Mouse (Mus musculus) liver, embryonic 14.5 days (tissue): ENCODE measurements around the gene Nup37. TPM values are rescaled to one million over a fixed set of nuclear protein-coding genes. Genes with fewer than 3 reads are reported as not detected.

ENCODE experiments used
- ATAC-seq: fragments of 200-750 bp; cut with Nextera tagmentation; 2 replicates; pipeline ENCODE4 v1.8.0; 2017; ENCODE audit warnings: moderate number of reproducible peaks, mild to moderate bottlenecking, moderate library complexity; ENCODE audit not compliant: insufficient read depth
- DNase-seq, 3 experiments: peaks; one replicate each; pipeline ENCODE4 v3.0.0-alpha.2; 2012 to 2013; ENCODE audit warnings: low read depth in 3 of 3, low spot score in 3 of 3
- H3K27ac ChIP-seq: fragments of 300-500 bp; sonication (generic); 2 replicates; pipeline ENCODE4 v1.5.1; 2014; ENCODE audit warnings: moderate library complexity, mild to moderate bottlenecking, control low read depth, inconsistent platforms
- H3K27me3 ChIP-seq: fragments of 300-500 bp; sonication (generic); 2 replicates; pipeline ENCODE4 v1.6.1; 2014; ENCODE audit warnings: mild to moderate bottlenecking, low read length, moderate library complexity; ENCODE audit not compliant: control insufficient read depth, insufficient read depth
- H3K36me3 ChIP-seq: fragments of 300-500 bp; sonication (generic); replicated peaks from 2 replicates; pipeline ENCODE4 v1.6.1; 2014; ENCODE audit warnings: low read depth; ENCODE audit not compliant: control insufficient read depth, insufficient read depth
- H3K4me1 ChIP-seq, 2 experiments: fragments of 200-500 bp in 1 of 2; fragments of 300-500 bp in 1 of 2; sonication (generic) in 1 of 2; replicated peaks; 2 replicates each; pipeline ENCODE4 v1.6.1; 2012 to 2014; ENCODE audit warnings: antibody characterized with exemption in 1 of 2, inconsistent platforms in 1 of 2, low read length in 1 of 2; ENCODE audit not compliant: control insufficient read depth in 2 of 2, insufficient read depth in 2 of 2
- H3K4me2 ChIP-seq: fragments of 300-500 bp; sonication (generic); 2 replicates; pipeline ENCODE4 v1.6.1; 2014; ENCODE audit warnings: low read depth, mild to moderate bottlenecking, control low read depth, moderate library complexity
- H3K4me3 ChIP-seq, 2 experiments: fragments of 200-500 bp in 1 of 2; fragments of 300-500 bp in 1 of 2; sonication (generic) in 1 of 2; 2 replicates each; pipeline ENCODE4 v1.5.1; 2012 to 2014; ENCODE audit warnings: low read depth in 2 of 2, low read length in 2 of 2, mild to moderate bottlenecking in 2 of 2, control low read depth in 1 of 2, inconsistent platforms in 1 of 2, moderate library complexity in 1 of 2; ENCODE audit not compliant: insufficient read depth in 1 of 2
- H3K9ac ChIP-seq: fragments of 300-500 bp; sonication (generic); replicated peaks from 2 replicates; pipeline ENCODE4 v1.6.1; 2014; ENCODE audit warnings: mild to moderate bottlenecking, control low read depth, moderate library complexity
- H3K9me3 ChIP-seq: fragments of 300-500 bp; sonication (generic); 2 replicates; pipeline ENCODE4 v1.6.1; 2016; ENCODE audit warnings: low read length, mixed read lengths; ENCODE audit not compliant: control insufficient read depth
- CTCF ChIP-seq: IDR thresholded peaks from 2 replicates; pipeline ENCODE4 v1.5.1; 2016; ENCODE audit warnings: antibody characterized with exemption, low read depth, control low read depth
- EP300 ChIP-seq: IDR thresholded peaks from 2 replicates; pipeline ENCODE4 v1.6.1; 2016; ENCODE audit warnings: antibody characterized with exemption, low read depth
- WGBS: fragments of 180-500 bp; shearing (Covaris S2); extraction: QIAGEN DNeasy Blood & Tissue Kit; methylation state at CpG from one replicate; pipeline ENCODE4 v1.1.7; 2014; ENCODE audit not compliant: insufficient replicate concordance; 5-methylcytosine and 5-hydroxymethylcytosine counted together
- polyA plus RNA-seq, 2 experiments: library from polyadenylated mRNA; depleted of rRNA in 1 of 2; stranded (reverse) in 1 of 2; unstranded in 1 of 2; fragments of >200 nt; fragmentation: Nextera tagmentation in 1 of 2; extraction: Ambion mirVana in 1 of 2; gene quantifications; 2 replicates each; pipeline versions ENCODE4 v1.2.1 to v1.2.3; 2012 to 2014

The Nup37 gene
- polyA plus RNA-seq, 2 experiments: 21.7 to 41.8 TPM

DNA sequence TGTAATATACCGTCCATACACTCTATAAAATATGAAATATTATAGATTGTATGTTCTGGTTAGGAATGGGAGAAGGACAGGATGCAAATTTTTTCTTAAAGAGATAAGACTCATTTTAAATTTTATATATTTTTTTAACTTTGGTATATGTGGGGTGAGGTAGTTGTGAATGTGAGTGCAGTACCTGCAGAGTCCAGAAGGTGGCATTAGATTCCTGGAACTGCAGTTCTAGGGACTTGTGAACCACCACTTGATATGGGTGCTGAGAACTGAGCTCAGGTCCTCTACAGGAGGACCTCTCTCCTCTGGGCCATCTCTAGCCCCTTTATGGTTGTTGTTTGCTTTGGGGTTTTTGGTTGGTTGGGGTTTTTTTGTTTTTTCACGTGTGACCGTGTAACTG is 19.4 kb downstream of the Nup37 start:
- ATAC-seq (no peak), DNase-seq (no peak)
- no peak overlapping the region for H3K4me3 ChIP-seq
- H3K4me2 ChIP-seq: no peak overlapping the region
- no peaks in the 10 kb centered on the region for H3K4me1 ChIP-seq
- TF ChIP-seq EP300 (no peak), CTCF (peak; percentile 53)
- H3K27ac ChIP-seq: no peak overlapping the region
- H3K9ac ChIP-seq: no peak overlapping the region
- H3K9me3 ChIP-seq: no peaks in the 10 kb centered on the region
- peaks cover 10% of the 10 kb centered on the region for H3K36me3 ChIP-seq
- WGBS: 86% methylated on average over 3 of the region's 3 CpGs
- no peaks in the 10 kb centered on the region for H3K27me3 ChIP-seq

DNA sequence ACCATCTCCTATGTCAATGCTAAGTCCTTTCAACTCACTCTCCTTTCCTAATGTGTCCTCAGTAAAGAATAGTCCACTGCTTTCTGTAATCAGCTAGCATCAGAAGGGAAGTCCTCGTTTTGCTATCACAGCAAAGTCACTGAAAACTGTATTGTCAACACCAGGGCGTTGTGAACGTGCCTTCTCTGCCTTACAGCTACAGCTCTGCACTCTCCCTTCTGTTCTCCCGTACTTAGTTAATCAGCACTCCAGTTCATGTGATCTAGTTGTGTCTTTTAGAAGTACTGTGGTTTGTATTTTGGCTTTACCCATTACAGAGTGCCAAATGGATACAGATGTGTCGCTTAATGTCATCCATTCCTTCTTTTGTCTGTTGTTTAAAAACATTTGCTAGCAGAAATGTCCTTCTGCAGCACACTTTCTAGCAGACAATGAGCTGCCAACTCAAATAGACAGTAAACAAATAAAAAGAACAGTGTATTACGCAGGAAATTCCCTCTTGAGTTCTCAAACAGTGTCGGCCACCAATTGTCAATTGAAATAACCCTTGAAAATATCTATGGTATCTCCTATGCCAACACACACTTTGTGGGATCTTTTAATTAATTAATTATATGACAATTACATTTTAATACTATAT is 20.8 kb downstream of the Nup37 start:
- TF ChIP-seq EP300: no peak
- no peak for TF ChIP-seq CTCF
- Histone ChIP-seq H3K4me1 (no peaks in the 10 kb centered on the region), H3K36me3 (peaks cover 6% of the 10 kb centered on the region), H3K27me3 (no peaks in the 10 kb centered on the region), H3K9me3 (no peaks in the 10 kb centered on the region), H3K4me3 (no peak overlapping the region), H3K27ac (no peak overlapping the region), H3K9ac (no peak overlapping the region), H3K4me2 (no peak overlapping the region)
- DNase-seq: no peak
- no peak for ATAC-seq
- 69% methylated on average over 7 of the region's 7 CpGs for WGBS

DNA sequence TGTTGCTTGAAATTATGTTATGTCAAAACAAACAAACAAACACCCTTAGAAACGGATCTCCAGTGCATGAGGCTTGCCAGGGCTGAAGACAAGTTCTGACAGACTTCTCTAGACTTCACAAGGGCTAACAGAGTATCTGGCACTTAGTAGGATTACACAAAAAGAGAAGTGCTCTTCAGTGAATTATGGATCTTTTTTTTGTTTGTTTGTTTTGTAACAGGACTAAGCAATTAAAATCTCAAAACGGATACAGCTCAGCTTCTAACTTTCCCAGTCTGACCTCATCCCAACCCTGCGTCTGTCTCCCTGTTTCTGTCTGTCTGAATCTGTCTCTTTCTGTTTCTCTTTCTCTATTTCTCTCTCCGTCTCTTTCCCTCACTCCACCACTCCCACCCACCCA is 53.7 kb downstream of the Nup37 start:
- H3K4me2 ChIP-seq: peak overlapping the region; percentile 77
- H3K4me3 ChIP-seq: peak overlapping the region in 1 of 2 experiments; percentile 78; a peak in 2 of 4 replicates
- no peaks in the 10 kb centered on the region for H3K9me3 ChIP-seq
- 13% methylated on average over 4 of the region's 4 CpGs for WGBS
- H3K36me3 ChIP-seq: no peaks in the 10 kb centered on the region
- TF ChIP-seq CTCF: no peak
- no peak for TF ChIP-seq EP300
- peak overlapping the region; percentile 18 for H3K9ac ChIP-seq
- H3K4me1 ChIP-seq: peaks cover 0 to 7% of the 10 kb centered on the region in 2 experiments; a peak in 2 of 4 replicates
- H3K27me3 ChIP-seq: no peaks in the 10 kb centered on the region
- no peak overlapping the region for H3K27ac ChIP-seq
- DNase-seq: no peak
- ATAC-seq: no peak

DNA sequence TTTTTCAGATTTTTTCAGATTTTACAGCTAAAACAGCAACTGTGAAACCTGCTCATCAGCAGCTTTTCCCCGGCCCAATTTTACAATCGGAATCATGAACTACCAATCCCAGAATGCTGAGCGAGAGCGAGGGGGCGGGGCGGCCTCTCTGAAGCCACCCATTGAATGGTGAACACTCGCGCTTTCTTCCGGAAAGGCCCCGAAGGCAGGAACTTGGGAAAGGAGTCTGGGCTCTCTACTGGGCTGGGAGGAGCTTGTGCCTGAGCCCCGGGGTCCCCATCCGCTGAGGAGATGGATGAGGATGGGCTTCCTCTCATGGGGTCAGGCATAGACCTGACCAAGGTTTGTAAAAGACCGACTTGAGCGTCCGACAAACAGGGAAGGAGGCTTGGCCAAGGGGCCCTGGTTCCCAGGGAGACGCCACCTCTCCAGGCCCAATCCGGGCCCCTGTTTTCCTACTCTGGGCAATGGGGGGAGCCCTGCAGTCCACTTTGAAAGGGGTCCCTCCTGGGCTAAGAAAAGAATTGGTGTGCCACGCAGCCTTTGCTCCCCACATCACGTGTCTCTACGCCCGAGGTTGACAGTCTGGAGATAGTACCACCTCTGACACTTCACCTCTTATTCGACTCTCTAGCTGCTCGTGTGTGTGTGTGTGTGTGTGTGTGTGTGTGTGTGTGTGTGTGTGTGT is 54.3 kb downstream of the Nup37 start, which contains the start of gene Washc3:
Gene Washc3 (plus strand): TSS at position 143 of the 688 bp plus-strand sequence.
- H3K27me3 ChIP-seq: no peaks in the 10 kb centered on the region
- H3K4me2 ChIP-seq: peak within 1 kb of the TSS; percentile 77
- peak within 1 kb of the TSS; percentile 6; the same call in 1 of the 2 replicates for H3K27ac ChIP-seq
- H3K4me1 ChIP-seq: peaks cover 0 to 7% of the 10 kb centered on the region in 2 experiments; a peak in 2 of 4 replicates
- peak within 1 kb of the TSS; percentile 90 for H3K9ac ChIP-seq
- DNase-seq (peak; percentile 72 to 73 (median 72)), ATAC-seq (peak; percentile 97)
- TF ChIP-seq EP300: no peak
- TF ChIP-seq CTCF: no peak
- H3K4me3 ChIP-seq: peak within 1 kb of the TSS; percentile 78 to 97
- no peaks in the 10 kb centered on the region for H3K36me3 ChIP-seq
- WGBS: 1% methylated on average over 23 of the region's 23 CpGs
- no peaks in the 10 kb centered on the region for H3K9me3 ChIP-seq

DNA sequence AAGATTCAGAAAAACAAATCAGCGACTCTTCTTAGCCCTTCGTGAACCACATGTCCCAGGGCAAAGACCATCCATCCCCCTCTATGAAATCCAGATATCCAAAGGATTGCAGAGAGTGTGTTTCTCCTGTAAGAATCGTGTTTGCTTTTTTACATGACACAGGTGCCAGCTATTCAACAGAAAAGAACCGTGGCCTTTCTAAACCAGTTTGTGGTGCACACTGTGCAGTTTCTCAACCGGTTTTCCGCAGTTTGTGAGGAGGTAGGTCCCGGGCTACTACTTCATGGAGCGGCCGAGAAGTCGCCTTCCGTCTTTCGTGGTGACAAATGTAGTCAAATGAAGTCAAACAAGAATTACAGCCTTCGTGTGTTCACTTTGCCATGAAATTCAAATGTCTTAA is 54.9 kb downstream of the Nup37 start:
- Histone ChIP-seq H3K9ac (peak overlapping the region; percentile 90), H3K27me3 (no peaks in the 10 kb centered on the region), H3K9me3 (no peaks in the 10 kb centered on the region), H3K4me2 (peak overlapping the region; percentile 77), H3K36me3 (no peaks in the 10 kb centered on the region), H3K4me1 (peaks cover 0 to 7% of the 10 kb centered on the region in 2 experiments; a peak in 2 of 4 replicates), H3K27ac (no peak overlapping the region), H3K4me3 (peak overlapping the region; percentile 78 to 97)
- TF ChIP-seq EP300: no peak
- ATAC-seq: no peak
- no peak for DNase-seq
- WGBS: 67% methylated on average over 13 of the region's 13 CpGs
